21 mouse cellular contexts compared by ENCODE assay signal in the genomic region with DNA sequence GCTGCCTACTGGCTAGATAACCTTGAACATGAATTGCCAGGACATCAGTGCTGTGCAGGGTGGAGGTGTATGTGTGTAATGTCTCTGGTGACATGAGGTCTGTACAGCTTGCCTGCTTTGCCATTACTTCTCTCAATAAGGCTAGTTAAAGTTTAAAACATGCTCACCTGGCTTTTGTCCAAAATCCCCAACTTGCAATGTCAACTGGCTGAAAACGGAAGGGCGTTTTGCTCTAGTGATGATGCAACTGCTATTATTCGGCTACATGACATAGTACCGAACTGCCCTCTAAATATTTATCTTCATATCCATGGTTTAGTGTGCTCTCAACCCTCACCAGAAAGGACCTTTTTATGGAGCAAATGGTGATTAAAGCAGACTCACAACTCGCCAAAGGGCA.
DNase-seq lines count a peak whose midpoint lies in the region; ATAC-seq and TF ChIP-seq lines count a peak whose summit lies in the region.
"Had no signal": no experiment of that assay in that cellular context is flagged by ENCODE, and none has a peak within 500 bp of the region (broad histone marks: within the 10 kb centered on the region; RNA-seq: fewer than 3 reads in every experiment).

No protein-coding gene starts in this region.

- no peaks in the 10 kb centered on the region for H3K27me3 ChIP-seq in kidney, embryonic 14.5 days (ENCODE audit: control insufficient read depth, insufficient read depth, low read length)
- no peaks in the 10 kb centered on the region for H3K27me3 ChIP-seq in liver, adult 2 months (ENCODE audit: control insufficient read depth, insufficient read depth, low read length)
- H3K27me3 ChIP-seq in liver, embryonic 11.5 days (replicated peaks; ENCODE audit: control insufficient read depth, insufficient read depth, low read length), result no peaks in the 10 kb centered on the region
- H3K27me3 ChIP-seq in neural tube, embryonic 15.5 days (replicated peaks), result no peaks in the 10 kb centered on the region
- H3K27me3 ChIP-seq: hindbrain, embryonic 12.5 days; limb, embryonic 15.5 days; neural tube, embryonic 13.5 days had no signal

- H3K36me3 ChIP-seq in kidney, embryonic 14.5 days (ENCODE audit: control insufficient read depth, insufficient read depth, low read length), result no peaks in the 10 kb centered on the region
- no peaks in the 10 kb centered on the region for H3K36me3 ChIP-seq in liver, adult 2 months (ENCODE audit: control insufficient read depth, insufficient read depth, low read length)
- H3K36me3 ChIP-seq in liver, embryonic 11.5 days (ENCODE audit: control insufficient read depth, insufficient read depth, low read length), result no peaks in the 10 kb centered on the region
- no peaks in the 10 kb centered on the region for H3K36me3 ChIP-seq in neural tube, embryonic 15.5 days
- H3K36me3 ChIP-seq: forebrain, embryonic 10.5 days; hindbrain, embryonic 12.5 days; limb, embryonic 15.5 days; neural tube, embryonic 13.5 days had no signal

- peak; percentile 28 for DNase-seq in kidney, adult 11 months
- DNase-seq in liver, adult 2 months (ENCODE audit: extremely low read depth, low read depth, low spot score), result peak; percentile 54
- DNase-seq in liver, embryonic 11.5 days (ENCODE audit: low spot score), result no peak
- DNase-seq in lung, postnatal 36 days, result peak; percentile 13
- DNase-seq in lung, adult 2 months, result no peak
- peak; percentile 7 for DNase-seq in skeletal muscle tissue, adult 2 months (ENCODE audit: low read depth, low spot score)
- DNase-seq: cerebellum, adult 18-20 months; cerebellum, postnatal 14 days; layer of hippocampus, postnatal 36 days; thymus, postnatal 14 days had no signal

- no peaks in the 10 kb centered on the region for H3K79me2 ChIP-seq in liver, adult 2 months (ENCODE audit: control insufficient read depth, insufficient read depth, low read length)

- H3K4me3 ChIP-seq in kidney, embryonic 14.5 days (ENCODE audit: low read length), result no peak overlapping the region
- no peak overlapping the region for H3K4me3 ChIP-seq in liver, adult 2 months (ENCODE audit: insufficient read depth, low read depth, low read length)
- H3K4me3 ChIP-seq in liver, embryonic 11.5 days (ENCODE audit: low read depth, low read length), result no peak overlapping the region
- no peak overlapping the region for H3K4me3 ChIP-seq in lung, adult 2 months (replicated peaks; ENCODE audit: extremely low read depth, low read depth, low read length)
- no peak overlapping the region for H3K4me3 ChIP-seq in neural tube, embryonic 15.5 days (replicated peaks)
- H3K4me3 ChIP-seq: forebrain, embryonic 10.5 days; hindbrain, embryonic 12.5 days; limb, embryonic 15.5 days; myocyte; neural tube, embryonic 13.5 days had no signal

- TF ChIP-seq CTCF in liver, adult 2 months (IDR thresholded peaks at IDR 0.05; ENCODE audit: low read depth, low read length), result no peak
- no peak for TF ChIP-seq CTCF in lung, adult 2 months (IDR thresholded peaks at IDR 0.05; ENCODE audit: insufficient read depth, low read length)

- 65% methylated on average over 5 of the region's 5 CpGs for WGBS in kidney, embryonic 14.5 days
- WGBS in liver, adult 2 months, result 26% methylated on average over 5 of the region's 5 CpGs
- WGBS in liver, embryonic 11.5 days, result 77% methylated on average over 5 of the region's 5 CpGs
- WGBS in lung, adult 2 months, result 50% methylated on average over 5 of the region's 5 CpGs
- 76% methylated on average over 5 of the region's 5 CpGs for WGBS in neural tube, embryonic 15.5 days

- TF ChIP-seq POLR2A in liver, adult 2 months (IDR thresholded peaks at IDR 0.05; ENCODE audit: extremely low read depth, insufficient read depth, low read length), result no peak
- no peak for TF ChIP-seq POLR2A in lung, adult 2 months (IDR thresholded peaks at IDR 0.05; ENCODE audit: borderline replicate concordance, extremely low read depth, low read depth, low read length)

- no peak for ATAC-seq in kidney, embryonic 14.5 days (ENCODE audit: low FRiP score, low TSS enrichment)
- no peak for ATAC-seq in liver, embryonic 11.5 days (replicated peaks; ENCODE audit: low FRiP score)
- no peak for ATAC-seq in neural tube, embryonic 15.5 days (ENCODE audit: low FRiP score)
- ATAC-seq: forebrain, embryonic 16.5 days; intestine, postnatal 0 days; midbrain, embryonic 16.5 days had no signal

- H3K4me2 ChIP-seq in kidney, embryonic 14.5 days (replicated peaks; ENCODE audit: low read depth, low read length), result no peak overlapping the region
- H3K4me2 ChIP-seq in liver, embryonic 11.5 days, result no peak overlapping the region
- no peak overlapping the region for H3K4me2 ChIP-seq in neural tube, embryonic 15.5 days
- H3K4me2 ChIP-seq: hindbrain, embryonic 12.5 days; limb, embryonic 15.5 days; neural tube, embryonic 13.5 days had no signal

- no peak overlapping the region for H3K9ac ChIP-seq in kidney, embryonic 14.5 days (ENCODE audit: low read depth, low read length)
- H3K9ac ChIP-seq in liver, adult 2 months (ENCODE audit: low read depth, low read length), result no peak overlapping the region
- H3K9ac ChIP-seq in liver, embryonic 11.5 days (ENCODE audit: low read depth, low read length), result no peak overlapping the region
- no peak overlapping the region for H3K9ac ChIP-seq in neural tube, embryonic 15.5 days (replicated peaks)
- H3K9ac ChIP-seq: hindbrain, embryonic 12.5 days; limb, embryonic 15.5 days; neural tube, embryonic 13.5 days had no signal

- H3K9me3 ChIP-seq in kidney, embryonic 14.5 days (ENCODE audit: control insufficient read depth, low read length), result no peaks in the 10 kb centered on the region
- no peaks in the 10 kb centered on the region for H3K9me3 ChIP-seq in liver, embryonic 11.5 days (ENCODE audit: control insufficient read depth, low read length)
- H3K9me3 ChIP-seq in neural tube, embryonic 15.5 days (replicated peaks), result no peaks in the 10 kb centered on the region
- H3K9me3 ChIP-seq: forebrain, embryonic 10.5 days; hindbrain, embryonic 12.5 days; limb, embryonic 15.5 days; neural tube, embryonic 13.5 days had no signal

- H3K4me1 ChIP-seq in kidney, embryonic 14.5 days (ENCODE audit: control insufficient read depth, insufficient read depth, low read length), result no peaks in the 10 kb centered on the region
- H3K4me1 ChIP-seq in liver, adult 2 months (ENCODE audit: control insufficient read depth, insufficient read depth, low read length), result no peaks in the 10 kb centered on the region
- no peaks in the 10 kb centered on the region for H3K4me1 ChIP-seq in liver, embryonic 11.5 days (replicated peaks; ENCODE audit: control insufficient read depth, insufficient read depth, low read length)
- no peaks in the 10 kb centered on the region for H3K4me1 ChIP-seq in lung, adult 2 months (ENCODE audit: control insufficient read depth, insufficient read depth, low read length)
- no peaks in the 10 kb centered on the region for H3K4me1 ChIP-seq in neural tube, embryonic 15.5 days
- H3K4me1 ChIP-seq: forebrain, embryonic 10.5 days; hindbrain, embryonic 12.5 days; limb, embryonic 15.5 days; neural tube, embryonic 13.5 days had no signal

- H3K27ac ChIP-seq in kidney, embryonic 14.5 days (ENCODE audit: low read depth, low read length), result no peak overlapping the region
- H3K27ac ChIP-seq in liver, adult 2 months (replicated peaks; ENCODE audit: insufficient read depth, low read depth, low read length), result no peak overlapping the region
- no peak overlapping the region for H3K27ac ChIP-seq in liver, embryonic 11.5 days (ENCODE audit: low read depth, low read length)
- H3K27ac ChIP-seq in neural tube, embryonic 15.5 days (replicated peaks), result no peak overlapping the region
- H3K27ac ChIP-seq: forebrain, embryonic 10.5 days; hindbrain, embryonic 12.5 days; limb, embryonic 15.5 days; macrophage; neural tube, embryonic 13.5 days had no signal

Comparison
In these comparisons a context has a peak if more than half of its experiments do, and no peak if none do; other contexts are left out.
1. DNase-seq: peak in kidney, adult 11 months (single experiment), liver, adult 2 months (single experiment), lung, postnatal 36 days (single experiment) and skeletal muscle tissue, adult 2 months (single experiment); none in liver, embryonic 11.5 days (single experiment) and lung, adult 2 months (single experiment).